Mouse (Mus musculus) hindbrain, embryonic 10.5 days (tissue): ENCODE measurements around the gene Tmem266. TPM values are rescaled to one million over a fixed set of nuclear protein-coding genes. Genes with fewer than 3 reads are reported as not detected.
A peak's percentile ranks its signal among the peaks of the same experiment; 100 is the strongest.

Experiments used
- DNase-seq: peaks from one replicate; pipeline ENCODE4 v3.0.0-alpha.2; 2017; ENCODE audit warnings: low spot score
- H3K27ac ChIP-seq: fragments of 300-500 bp; sonication (generic); 2 replicates; pipeline ENCODE4 v1.5.1; 2016; ENCODE audit warnings: mild to moderate bottlenecking, moderate library complexity
- H3K27me3 ChIP-seq: fragments of 300-500 bp; sonication (generic); 2 replicates; pipeline ENCODE4 v1.6.1; 2016; ENCODE audit warnings: mild to moderate bottlenecking; ENCODE audit not compliant: poor library complexity, insufficient read depth, severe bottlenecking
- H3K36me3 ChIP-seq: fragments of 300-500 bp; sonication (generic); 2 replicates; pipeline ENCODE4 v1.6.1; 2016; ENCODE audit warnings: mild to moderate bottlenecking, moderate library complexity
- H3K4me1 ChIP-seq: fragments of 300-500 bp; sonication (generic); replicated peaks from 2 replicates; pipeline ENCODE4 v1.6.1; 2016; ENCODE audit warnings: mild to moderate bottlenecking
- H3K4me3 ChIP-seq: fragments of 300-500 bp; sonication (generic); 2 replicates; pipeline ENCODE4 v1.5.1; 2016; ENCODE audit warnings: mild to moderate bottlenecking, moderate library complexity
- H3K9me3 ChIP-seq: fragments of 300-500 bp; sonication (generic); 2 replicates; pipeline ENCODE4 v1.6.1; 2016; ENCODE audit warnings: mild to moderate bottlenecking, moderate library complexity
- WGBS: fragments of 180-500 bp; shearing (Covaris S2); methylation state at CpG from one replicate; pipeline ENCODE4 v1.1.7; 2016; 5-methylcytosine and 5-hydroxymethylcytosine counted together
- polyA plus RNA-seq: library from polyadenylated mRNA; unstranded; fragments of >200 nt; fragmentation: Nextera tagmentation; extraction: Ambion mirVana; gene quantifications from 2 replicates; pipeline ENCODE4 v1.2.1, GENCODE M21; 2016

Gene Tmem266
- polyA plus RNA-seq, 1 experiment from 2014 or later: 1.2 TPM

GRCm38 (mm10) chr9:55345332-55345731 is 18.6 kb downstream of the Tmem266 start:
- DNase-seq: no peak
- 95% methylated on average over 7 of the region's 7 CpGs for WGBS
- Histone ChIP-seq H3K27ac (no peak overlapping the region), H3K36me3 (no peaks in the 10 kb centered on the region), H3K9me3 (no peaks in the 10 kb centered on the region), H3K4me1 (no peaks in the 10 kb centered on the region), H3K27me3 (no peaks in the 10 kb centered on the region), H3K4me3 (no peak overlapping the region)

GRCm38 (mm10) chr9:55348664-55349063 is 22.0 kb downstream of the Tmem266 start:
- Histone ChIP-seq H3K4me3 (no peak overlapping the region), H3K27me3 (no peaks in the 10 kb centered on the region), H3K36me3 (no peaks in the 10 kb centered on the region), H3K4me1 (no peaks in the 10 kb centered on the region), H3K9me3 (no peaks in the 10 kb centered on the region), H3K27ac (no peak overlapping the region)
- 87% methylated on average over 3 of the region's 3 CpGs for WGBS
- no peak for DNase-seq

- WGBS: 71% methylated on average over 3 of the region's 3 CpGs
- peak overlapping the region; percentile 29; the same call in 1 of the 2 replicates for H3K27ac ChIP-seq
- no peak for DNase-seq
- H3K4me3 ChIP-seq: no peak overlapping the region
- no peaks in the 10 kb centered on the region for H3K36me3 ChIP-seq
- H3K9me3 ChIP-seq: no peaks in the 10 kb centered on the region
- H3K4me1 ChIP-seq: peaks cover 22% of the 10 kb centered on the region
- H3K27me3 ChIP-seq: no peaks in the 10 kb centered on the region
Observed at GRCm38 (mm10) chr9:55354686-55355085, 28.0 kb downstream of the Tmem266 start.

GRCm38 (mm10) chr9:55355270-55355834 is 28.6 kb downstream of the Tmem266 start:
- 41% methylated on average over 8 of the region's 8 CpGs for WGBS
- DNase-seq: peak; percentile 60
- Histone ChIP-seq H3K36me3 (no peaks in the 10 kb centered on the region), H3K27ac (no peak overlapping the region), H3K27me3 (no peaks in the 10 kb centered on the region), H3K4me3 (no peak overlapping the region), H3K4me1 (peaks cover 22% of the 10 kb centered on the region), H3K9me3 (no peaks in the 10 kb centered on the region)

- Histone ChIP-seq H3K27ac (no peak overlapping the region), H3K36me3 (no peaks in the 10 kb centered on the region), H3K27me3 (no peaks in the 10 kb centered on the region), H3K4me3 (no peak overlapping the region), H3K4me1 (peaks cover 22% of the 10 kb centered on the region), H3K9me3 (no peaks in the 10 kb centered on the region)
- DNase-seq: no peak
- WGBS: 83% methylated on average over 1 of the region's 1 CpGs
Observed at GRCm38 (mm10) chr9:55357164-55357563, 30.5 kb downstream of the Tmem266 start.

- no peaks in the 10 kb centered on the region for H3K27me3 ChIP-seq
- no peak overlapping the region for H3K4me3 ChIP-seq
- H3K4me1 ChIP-seq: peaks cover 7% of the 10 kb centered on the region
- H3K9me3 ChIP-seq: no peaks in the 10 kb centered on the region
- WGBS: 76% methylated on average over 3 of the region's 3 CpGs
- H3K27ac ChIP-seq: no peak overlapping the region
- no peaks in the 10 kb centered on the region for H3K36me3 ChIP-seq
- no peak for DNase-seq
Observed at GRCm38 (mm10) chr9:55360372-55360771, 33.7 kb downstream of the Tmem266 start.

GRCm38 (mm10) chr9:55360861-55361260 is 34.1 kb downstream of the Tmem266 start:
- no peak overlapping the region for H3K4me3 ChIP-seq
- no peaks in the 10 kb centered on the region for H3K27me3 ChIP-seq
- WGBS: 49% methylated on average over 7 of the region's 7 CpGs
- H3K4me1 ChIP-seq: peaks cover 2% of the 10 kb centered on the region
- DNase-seq: no peak
- H3K36me3 ChIP-seq: no peaks in the 10 kb centered on the region
- H3K9me3 ChIP-seq: no peaks in the 10 kb centered on the region
- no peak overlapping the region for H3K27ac ChIP-seq

GRCm38 (mm10) chr9:55361969-55362368 is 35.3 kb downstream of the Tmem266 start:
- Histone ChIP-seq H3K27me3 (no peaks in the 10 kb centered on the region), H3K36me3 (no peaks in the 10 kb centered on the region), H3K4me3 (no peak overlapping the region), H3K4me1 (no peaks in the 10 kb centered on the region), H3K27ac (no peak overlapping the region), H3K9me3 (no peaks in the 10 kb centered on the region)
- 88% methylated on average over 5 of the region's 5 CpGs for WGBS
- no peak for DNase-seq

GRCm38 (mm10) chr9:55363707-55364106 is 37.0 kb downstream of the Tmem266 start:
- no peaks in the 10 kb centered on the region for H3K9me3 ChIP-seq
- H3K27me3 ChIP-seq: no peaks in the 10 kb centered on the region
- DNase-seq: no peak

GRCm38 (mm10) chr9:55368011-55368410 is 41.3 kb downstream of the Tmem266 start:
- H3K4me1 ChIP-seq: no peaks in the 10 kb centered on the region
- no peak overlapping the region for H3K27ac ChIP-seq
- no peak overlapping the region for H3K4me3 ChIP-seq
- H3K27me3 ChIP-seq: no peaks in the 10 kb centered on the region
- no peaks in the 10 kb centered on the region for H3K9me3 ChIP-seq
- WGBS: 56% methylated on average over 3 of the region's 3 CpGs
- H3K36me3 ChIP-seq: no peaks in the 10 kb centered on the region
- no peak for DNase-seq

More at GRCm38 (mm10) chr9:55363707-55364106, 37.0 kb downstream of the Tmem266 start:
- H3K27ac ChIP-seq: no peak overlapping the region
- no peaks in the 10 kb centered on the region for H3K36me3 ChIP-seq
- no peak overlapping the region for H3K4me3 ChIP-seq
- H3K4me1 ChIP-seq: no peaks in the 10 kb centered on the region

- no peak for DNase-seq
- H3K27me3 ChIP-seq: no peaks in the 10 kb centered on the region
- no peak overlapping the region for H3K27ac ChIP-seq
- 89% methylated on average over 7 of the region's 7 CpGs for WGBS
- no peaks in the 10 kb centered on the region for H3K9me3 ChIP-seq
- H3K4me1 ChIP-seq: no peaks in the 10 kb centered on the region
- no peak overlapping the region for H3K4me3 ChIP-seq
- no peaks in the 10 kb centered on the region for H3K36me3 ChIP-seq
Observed at GRCm38 (mm10) chr9:55371908-55372307, 45.2 kb downstream of the Tmem266 start.

- Histone ChIP-seq H3K27me3 (no peaks in the 10 kb centered on the region), H3K27ac (no peak overlapping the region), H3K36me3 (no peaks in the 10 kb centered on the region), H3K4me1 (no peaks in the 10 kb centered on the region), H3K9me3 (no peaks in the 10 kb centered on the region), H3K4me3 (no peak overlapping the region)
- 86% methylated on average over 10 of the region's 10 CpGs for WGBS
- DNase-seq: no peak
Observed at GRCm38 (mm10) chr9:55377603-55378250, 51.0 kb downstream of the Tmem266 start.

GRCm38 (mm10) chr9:55381456-55381855 is 54.7 kb downstream of the Tmem266 start:
- Histone ChIP-seq H3K27me3 (no peaks in the 10 kb centered on the region), H3K9me3 (no peaks in the 10 kb centered on the region), H3K4me1 (no peaks in the 10 kb centered on the region), H3K36me3 (no peaks in the 10 kb centered on the region), H3K4me3 (no peak overlapping the region), H3K27ac (no peak overlapping the region)
- DNase-seq: no peak
- WGBS: 88% methylated on average over 4 of the region's 4 CpGs
